Mouse (Mus musculus) embryonic facial prominence, embryonic 14.5 days (tissue): ENCODE data around the gene Card10. TPM values are rescaled to one million over a fixed set of nuclear protein-coding genes. Genes with fewer than 3 reads are reported as not detected.
A peak's percentile ranks its signal among the peaks of the same experiment; 100 is the strongest.

Source experiments
- ATAC-seq: fragments of 200-750 bp; cut with Nextera tagmentation; 2 replicates; pipeline ENCODE4 v1.8.0; 2017; ENCODE audit warnings: low read depth, moderate number of reproducible peaks, moderate TSS enrichment
- DNase-seq: peaks from one replicate; pipeline ENCODE4 v3.0.0-alpha.2; 2015; ENCODE audit warnings: low spot score
- H3K27ac ChIP-seq: fragments of 300-500 bp; sonication (generic); replicated peaks from 2 replicates; pipeline ENCODE4 v1.5.1; 2014; ENCODE audit warnings: low read depth, mild to moderate bottlenecking, low read length, moderate library complexity
- H3K27me3 ChIP-seq: fragments of 300-500 bp; sonication (generic); replicated peaks from 2 replicates; pipeline ENCODE4 v1.6.1; 2014; ENCODE audit warnings: low read length; ENCODE audit not compliant: control insufficient read depth, insufficient read depth
- H3K36me3 ChIP-seq: fragments of 300-500 bp; sonication (generic); 2 replicates; pipeline ENCODE4 v1.6.1; 2014; ENCODE audit warnings: low read length, mixed read lengths; ENCODE audit not compliant: control insufficient read depth, insufficient read depth
- H3K4me1 ChIP-seq: fragments of 300-500 bp; sonication (generic); 2 replicates; pipeline ENCODE4 v1.6.1; 2014; ENCODE audit warnings: antibody characterized with exemption, low read length; ENCODE audit not compliant: control insufficient read depth, insufficient read depth
- H3K4me2 ChIP-seq: fragments of 300-500 bp; sonication (generic); 2 replicates; pipeline ENCODE4 v1.6.1; 2014; ENCODE audit warnings: low read depth, mild to moderate bottlenecking, low read length, moderate library complexity, mixed read lengths
- H3K4me3 ChIP-seq: fragments of 300-500 bp; sonication (generic); 2 replicates; pipeline ENCODE4 v1.5.1; 2014; ENCODE audit warnings: low read depth, mild to moderate bottlenecking, low read length
- H3K9ac ChIP-seq: fragments of 300-500 bp; sonication (generic); 2 replicates; pipeline ENCODE4 v1.6.1; 2014; ENCODE audit warnings: low read depth, mild to moderate bottlenecking, low read length, moderate library complexity, mixed read lengths
- H3K9me3 ChIP-seq: fragments of 300-500 bp; sonication (generic); 2 replicates; pipeline ENCODE4 v1.6.1; 2016; ENCODE audit warnings: low read length; ENCODE audit not compliant: control insufficient read depth
- WGBS: fragments of 180-500 bp; shearing (Covaris S2); extraction: QIAGEN DNeasy Blood & Tissue Kit; methylation state at CpG from one replicate; pipeline ENCODE4 v1.1.7; 2014; 5-methylcytosine and 5-hydroxymethylcytosine counted together
- polyA plus RNA-seq: library from polyadenylated mRNA; unstranded; fragments of >200 nt; fragmentation: Nextera tagmentation; extraction: Ambion mirVana; gene quantifications from 2 replicates; pipeline ENCODE4 v1.2.1, GENCODE M21; 2014

Card10 gene
- polyA plus RNA-seq, 1 experiment from 2014 or later = 6.1 TPM

DNA sequence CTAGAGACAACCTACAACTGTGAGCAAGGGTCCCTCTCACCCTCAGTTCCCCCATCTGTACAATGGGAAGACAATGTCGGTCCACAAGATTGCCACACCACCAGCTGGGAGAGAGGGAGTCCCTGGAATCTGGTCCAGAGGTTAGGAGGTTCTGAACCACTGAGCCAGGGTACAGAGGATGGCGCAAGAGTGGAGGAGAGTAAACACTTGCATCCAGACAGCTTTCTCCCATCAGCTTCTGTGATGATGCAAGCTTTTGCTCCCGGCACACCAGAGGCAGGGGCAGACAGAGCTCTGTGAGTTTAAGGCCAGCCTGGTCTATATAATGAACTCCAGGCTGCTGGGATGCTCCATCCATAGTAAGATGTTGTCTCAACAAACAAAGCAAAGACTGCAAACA, 37.4 kb upstream of the Card10 start:
- Histone ChIP-seq H3K9ac (no peak overlapping the region), H3K27ac (peak overlapping the region; percentile 83), H3K4me1 (peaks cover 55% of the 10 kb centered on the region), H3K4me2 (0 out of 2 replicates have a peak overlapping the region, but pooled peaks have one; percentile 20), H3K27me3 (no peaks in the 10 kb centered on the region; the same call in none of the 2 replicates), H3K4me3 (no peak overlapping the region), H3K36me3 (no peaks in the 10 kb centered on the region), H3K9me3 (no peaks in the 10 kb centered on the region)
- DNase-seq = no peak
- no peak for ATAC-seq
- 28% methylated on average over 3 of the region's 3 CpGs for WGBS

DNA sequence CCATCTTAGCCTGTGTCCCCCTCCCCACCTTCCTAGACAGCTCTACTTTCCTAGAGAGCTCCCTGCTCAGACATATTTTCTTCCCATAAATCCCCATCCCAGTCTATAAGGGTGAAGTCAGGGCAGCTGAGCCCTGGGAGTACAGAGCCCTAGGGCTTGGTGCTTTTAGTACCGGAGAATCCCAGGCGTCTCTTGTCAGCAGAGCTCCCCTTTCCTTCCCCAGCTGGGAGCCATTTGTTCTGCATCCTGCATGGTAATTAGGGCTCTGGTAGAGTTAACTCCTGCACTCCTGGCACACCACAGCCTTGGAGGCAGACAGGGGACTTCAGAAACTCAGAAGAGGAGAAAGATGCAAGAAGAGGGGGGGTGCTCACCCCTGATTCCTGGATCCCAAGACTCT, 36.9 kb upstream of the Card10 start:
- peak overlapping the region; percentile 20; the same call in 1 of the 2 replicates for H3K4me2 ChIP-seq

DNA sequence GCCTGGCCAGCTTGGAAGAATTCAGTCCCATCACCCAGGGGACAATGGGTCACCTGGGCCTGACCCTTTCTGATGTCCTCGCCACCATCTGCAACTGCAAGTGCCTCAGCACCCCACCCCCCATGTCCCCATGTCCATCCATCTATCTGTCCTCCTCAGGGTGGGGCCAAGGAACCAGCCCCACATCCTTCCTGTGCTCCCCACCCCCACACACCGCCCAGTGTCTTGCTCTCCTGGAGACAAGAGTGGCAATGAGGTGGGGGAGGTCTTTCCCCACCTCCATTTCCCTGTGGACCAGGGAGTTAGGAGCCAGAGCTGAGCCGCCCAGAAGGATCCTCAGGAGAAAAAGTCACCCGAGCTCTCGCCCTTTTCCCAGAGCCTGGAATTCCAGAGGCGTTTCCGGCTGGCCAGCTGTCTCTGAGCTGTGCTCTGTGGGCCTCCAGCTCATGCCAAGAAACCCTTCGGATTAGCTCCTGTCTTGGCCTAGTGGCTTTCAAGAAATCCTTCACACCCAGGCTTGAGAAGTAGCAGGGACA, 33.3 kb upstream of the Card10 start:
- no peak overlapping the region for H3K4me2 ChIP-seq

More for the DNA sequence above, 36.9 kb upstream of the Card10 start:
- peaks cover 55% of the 10 kb centered on the region for H3K4me1 ChIP-seq
- 3% methylated on average over 2 of the region's 2 CpGs for WGBS
- no peak overlapping the region for H3K9ac ChIP-seq
- no peaks in the 10 kb centered on the region for H3K36me3 ChIP-seq
- H3K27ac ChIP-seq = peak overlapping the region; percentile 83
- no peak overlapping the region for H3K4me3 ChIP-seq
- H3K27me3 ChIP-seq = no peaks in the 10 kb centered on the region; the same call in none of the 2 replicates
- peak; percentile 92 for DNase-seq
- ATAC-seq = peak; percentile 61
- H3K9me3 ChIP-seq = no peaks in the 10 kb centered on the region

DNA sequence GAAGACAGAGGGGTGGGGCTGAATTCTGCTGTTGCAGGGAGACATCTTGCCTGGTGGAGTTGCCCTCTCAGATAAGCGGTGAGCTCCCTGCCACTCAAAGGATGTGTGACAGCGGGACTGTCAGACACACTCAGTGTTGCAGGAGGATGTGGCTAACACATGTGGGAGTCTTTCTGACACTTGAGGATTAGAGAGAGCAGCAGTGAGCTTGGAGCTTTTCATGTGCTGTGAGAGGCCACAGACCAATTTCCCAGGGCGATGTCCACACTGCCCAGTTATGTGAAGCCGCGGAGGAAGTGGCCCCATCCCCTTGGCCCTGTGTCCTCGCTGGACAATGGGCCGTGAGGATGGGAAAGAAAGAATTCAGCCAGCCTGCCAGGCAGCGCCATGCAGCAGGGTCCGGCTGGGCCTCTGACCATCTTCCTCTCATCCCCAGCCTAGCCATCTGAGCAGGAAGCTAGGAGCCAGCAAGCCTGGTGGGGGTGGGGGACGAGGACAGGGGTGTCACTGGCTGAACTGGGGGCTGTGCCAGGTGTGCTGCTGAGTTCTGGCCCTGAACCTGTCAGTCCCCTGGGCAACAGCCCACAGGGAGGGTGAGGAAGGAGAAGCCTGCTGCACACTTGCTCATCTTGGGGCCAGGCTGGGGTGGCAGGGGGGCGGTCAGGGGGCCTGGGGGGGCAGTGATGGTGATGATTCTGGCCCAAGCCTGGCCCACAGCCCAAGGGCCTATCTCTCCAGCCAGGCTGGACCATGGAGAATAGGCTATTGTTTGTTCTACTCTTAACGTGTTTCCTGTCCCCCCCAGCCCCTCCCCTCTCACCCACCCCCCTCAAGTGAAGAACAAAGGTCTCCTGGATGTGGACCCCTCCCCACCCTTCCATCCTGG, 32.6 kb upstream of the Card10 start:
- Histone ChIP-seq H3K36me3 (no peaks in the 10 kb centered on the region), H3K27ac (peak overlapping the region; percentile 76), H3K9me3 (no peaks in the 10 kb centered on the region), H3K4me1 (peaks cover 49% of the 10 kb centered on the region), H3K9ac (peak overlapping the region; percentile 45; the same call in 1 of the 2 replicates), H3K4me2 (no peak overlapping the region), H3K4me3 (no peak overlapping the region), H3K27me3 (no peaks in the 10 kb centered on the region)
- ATAC-seq (no peak), DNase-seq (peak; percentile 58)
- WGBS = 19% methylated on average over 11 of the region's 12 CpGs

More for the DNA sequence above, 33.3 kb upstream of the Card10 start:
- H3K27me3 ChIP-seq = no peaks in the 10 kb centered on the region
- H3K9ac ChIP-seq = no peak overlapping the region
- peak overlapping the region; percentile 76 for H3K27ac ChIP-seq
- no peaks in the 10 kb centered on the region for H3K9me3 ChIP-seq
- H3K4me1 ChIP-seq = peaks cover 56% of the 10 kb centered on the region
- 33% methylated on average over 8 of the region's 8 CpGs for WGBS
- DNase-seq = peak; percentile 70
- no peak overlapping the region for H3K4me3 ChIP-seq
- ATAC-seq = no peak
- no peaks in the 10 kb centered on the region for H3K36me3 ChIP-seq

DNA sequence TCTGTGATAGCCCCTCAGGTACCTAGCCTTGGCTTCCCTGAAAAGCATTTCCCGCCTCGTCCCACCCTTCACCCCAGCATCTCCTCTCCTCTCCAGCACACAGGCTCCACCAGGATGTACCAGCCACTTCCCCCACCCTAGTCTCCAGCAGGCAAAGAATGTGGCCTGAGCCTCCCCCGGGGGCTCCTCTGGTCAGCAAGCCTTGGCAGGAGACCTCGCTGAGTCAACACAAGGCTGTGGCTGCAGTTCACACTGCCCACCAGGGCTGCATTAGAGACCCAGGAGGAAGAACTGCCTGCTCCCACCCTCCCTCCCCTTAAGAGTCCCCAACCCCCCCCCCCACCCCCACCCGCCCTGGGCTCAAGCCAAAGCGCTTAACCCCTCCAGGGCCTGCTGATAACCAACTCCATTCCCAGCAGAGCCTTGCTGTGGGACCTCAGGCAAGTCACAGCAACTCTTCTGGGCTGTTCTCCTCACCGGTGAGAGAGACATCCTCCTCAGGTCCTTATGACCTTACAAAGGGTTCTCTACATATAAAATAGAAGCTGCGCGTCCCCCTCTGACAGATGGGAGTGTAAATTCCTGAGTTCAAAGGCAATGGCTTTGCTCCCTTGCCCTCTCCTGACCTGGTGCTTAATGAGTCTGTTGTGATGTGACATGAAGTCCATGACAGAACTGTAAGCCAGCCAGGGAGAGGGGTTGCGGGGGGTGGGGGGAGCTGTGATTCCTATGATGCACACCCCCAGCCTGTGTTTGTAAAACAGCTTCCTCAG, 31.6 kb upstream of the Card10 start:
- no peaks in the 10 kb centered on the region for H3K27me3 ChIP-seq
- no peaks in the 10 kb centered on the region for H3K9me3 ChIP-seq
- 27% methylated on average over 9 of the region's 10 CpGs for WGBS
- H3K36me3 ChIP-seq = no peaks in the 10 kb centered on the region
- peaks cover 39% of the 10 kb centered on the region for H3K4me1 ChIP-seq
- no peak overlapping the region for H3K4me3 ChIP-seq
- H3K27ac ChIP-seq = peak overlapping the region; percentile 76
- no peak overlapping the region for H3K4me2 ChIP-seq
- no peak overlapping the region for H3K9ac ChIP-seq
- ATAC-seq (no peak), DNase-seq (no peak)

DNA sequence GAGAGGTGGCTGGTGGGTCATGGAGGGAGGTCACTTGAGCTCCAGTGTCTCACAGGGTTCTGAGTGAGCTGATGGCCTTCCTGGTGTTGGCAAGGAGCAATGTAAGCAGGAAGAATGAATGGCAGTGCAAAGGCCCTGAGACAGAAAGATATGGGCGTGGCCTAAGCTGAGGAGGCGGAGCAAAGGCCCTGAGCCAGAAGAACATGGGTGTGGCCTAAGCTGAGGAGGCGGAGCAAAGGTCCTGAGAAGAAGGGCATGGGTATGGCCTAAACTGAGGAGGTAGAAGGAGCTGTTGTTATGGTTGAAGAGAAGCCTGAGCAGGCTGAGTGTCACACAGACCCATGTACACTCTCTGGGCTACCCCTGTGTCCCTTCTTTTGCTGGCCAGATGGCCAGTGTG, 30.7 kb upstream of the Card10 start:
- Histone ChIP-seq H3K36me3 (no peaks in the 10 kb centered on the region), H3K4me2 (no peak overlapping the region), H3K4me1 (peaks cover 31% of the 10 kb centered on the region), H3K27ac (peak overlapping the region; percentile 57; the same call in 1 of the 2 replicates), H3K4me3 (no peak overlapping the region), H3K9me3 (no peaks in the 10 kb centered on the region), H3K9ac (no peak overlapping the region), H3K27me3 (no peaks in the 10 kb centered on the region)
- no peak for ATAC-seq
- DNase-seq = no peak
- 84% methylated on average over 3 of the region's 3 CpGs for WGBS

DNA sequence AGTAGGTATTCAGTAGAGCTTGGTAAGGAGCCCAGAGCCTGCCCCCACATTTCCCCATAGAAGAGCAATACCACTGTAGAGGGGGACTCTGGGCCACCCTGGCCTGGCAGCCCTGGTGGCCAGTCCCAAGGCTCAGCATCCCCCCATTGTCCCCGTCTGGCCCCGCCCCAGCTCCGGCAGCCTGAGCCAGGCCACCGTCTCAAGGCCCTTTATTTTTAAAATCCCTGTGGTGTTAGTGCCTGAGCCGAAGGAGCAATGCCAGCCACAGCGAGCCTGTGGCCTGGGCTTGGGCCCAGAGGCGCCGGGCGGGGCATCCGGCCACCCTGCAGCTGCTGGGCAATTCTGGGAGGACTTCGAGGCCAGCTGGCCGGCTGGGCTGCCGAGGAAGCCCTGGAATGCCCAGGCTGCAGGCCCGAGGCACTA, 29.9 kb upstream of the Card10 start:
- peaks cover 31% of the 10 kb centered on the region for H3K4me1 ChIP-seq
- peak overlapping the region; percentile 57 for H3K27ac ChIP-seq
- peak overlapping the region; percentile 53 for H3K9ac ChIP-seq
- no peak overlapping the region for H3K4me2 ChIP-seq
- H3K9me3 ChIP-seq = no peaks in the 10 kb centered on the region
- no peaks in the 10 kb centered on the region for H3K36me3 ChIP-seq
- no peaks in the 10 kb centered on the region for H3K27me3 ChIP-seq
- peak; percentile 72 for ATAC-seq
- DNase-seq = peak; percentile 83
- WGBS = 16% methylated on average over 10 of the region's 14 CpGs
- H3K4me3 ChIP-seq = no peak overlapping the region
